Mouse (Mus musculus): ENCODE data around the gene Bbs4.

DNA sequence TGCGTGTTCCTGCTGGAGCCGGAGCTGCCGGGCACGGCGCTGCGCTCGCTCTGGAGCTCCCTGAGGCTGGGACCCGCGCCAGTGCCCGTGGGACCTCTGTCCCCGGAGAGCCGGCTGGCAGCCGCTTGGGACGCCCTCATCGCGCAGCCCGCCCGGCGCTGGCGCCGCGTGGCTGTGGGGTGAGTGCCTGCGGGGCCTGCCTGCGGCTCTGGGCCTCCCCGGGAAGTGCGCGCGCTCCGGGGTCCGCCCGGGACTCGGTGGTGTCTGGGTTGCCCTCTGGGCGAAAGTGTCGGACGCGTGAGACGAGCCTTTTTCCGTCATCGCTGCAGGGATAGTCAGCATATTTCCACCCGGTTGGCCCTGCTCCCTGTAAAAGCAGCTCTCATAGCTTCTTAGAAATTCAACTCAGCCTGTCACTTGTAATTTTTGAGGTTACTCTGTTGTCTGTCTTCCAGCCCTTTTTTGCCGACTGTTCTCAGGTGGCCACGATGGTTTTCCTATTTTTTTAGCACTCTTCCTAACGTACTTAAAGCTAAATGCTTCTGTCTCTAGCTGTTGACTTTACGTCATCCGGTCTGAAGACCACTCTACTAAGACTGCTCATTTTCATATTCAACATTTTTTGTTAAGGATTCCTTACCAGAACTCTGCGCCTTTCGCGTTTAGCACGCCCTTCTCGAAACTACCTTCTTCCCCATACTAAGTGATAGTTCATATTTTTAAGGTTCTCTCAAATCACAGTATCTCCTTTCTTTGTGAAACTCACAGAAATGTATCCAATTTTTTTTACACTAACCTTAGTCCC, 61.4 kb downstream of the Bbs4 start:
- TF ChIP-seq EP300 (IDR thresholded peaks at IDR 0.05; ENCODE audit: low read depth) (no peak), CTCF (IDR thresholded peaks at IDR 0.05; ENCODE audit: low read depth) (no peak)
